Mouse (Mus musculus) Patski (cell line): ENCODE data around the gene Ankrd60. TPM values are rescaled to one million over a fixed set of nuclear protein-coding genes. Genes with fewer than 3 reads are reported as not detected.

Experiments
- ATAC-seq: fragments of 100-300 bp; one replicate; pipeline ENCODE4 v1.8.0; 2021
- CTCF ChIA-PET: fragments of 350-600 bp; sonication (Branson Sonifier 250); formaldehyde crosslinking; loops from one replicate; lab custom pipeline; 2022; ENCODE audit warnings: inconsistent platforms; lab: Charles Lee
- POLR2A ChIA-PET: fragments of 350-600 bp; sonication (Branson Sonifier 250); formaldehyde crosslinking; loops from one replicate; lab custom pipeline; 2022; ENCODE audit warnings: antibody characterized with exemption, inconsistent platforms; lab: Charles Lee
- DNase-seq: peaks from one replicate; pipeline ENCODE4 v3.0.0-alpha.2; 2011; ENCODE audit warnings: low read depth, low spot score
- H3K27me3 ChIP-seq: fragments of 371-371 bp; one replicate; pipeline ENCODE4 v1.5.1; 2021
- CTCF ChIP-seq: fragments of 100-300 bp; IDR thresholded peaks from one replicate; pipeline ENCODE4 v1.5.1; 2021
- in situ Hi-C: fragments of 300-500 bp; cut with MboI; formaldehyde crosslinking; loops from 3 replicates; pipeline ENCODE4 v1.11.1; 2018; ENCODE audit warnings: low pct_unique_long_range_greater_than_20kb, mixed read lengths
- polyA plus RNA-seq: library from polyadenylated mRNA; unstranded; gene quantifications from one replicate; pipeline ENCODE4 v1.2.3, GENCODE M21; 2021

The Ankrd60 gene
- polyA plus RNA-seq, 1 experiment from 2014 or later, result not detected

DNA sequence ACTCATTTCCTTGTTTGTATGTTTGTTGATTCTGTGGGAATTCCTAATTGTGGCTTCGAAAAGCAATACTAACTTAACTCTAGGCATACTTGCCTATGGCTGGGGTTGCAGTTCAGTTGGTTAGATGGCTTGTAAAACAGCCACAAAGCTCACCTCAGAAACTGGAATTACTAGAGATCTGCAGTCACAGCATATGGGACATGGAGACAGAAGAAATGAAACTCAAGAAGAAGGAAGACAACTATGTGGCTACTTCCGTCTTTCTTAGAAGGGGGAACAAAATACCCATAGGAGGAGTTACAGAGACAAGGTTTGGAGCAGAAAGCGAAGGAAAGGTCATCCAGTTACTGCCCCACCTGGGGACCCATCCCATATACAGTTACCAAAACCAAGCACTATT, 49.7 kb downstream of the Ankrd60 start:
- in situ Hi-C loops, result no loop called here
- H3K27me3 ChIP-seq, result peaks cover 9% of the 10 kb centered on the region
- ChIA-PET CTCF (no interaction called here), POLR2A (no interaction called here)
- TF ChIP-seq CTCF, result no peak
- DNase-seq, result no peak
- ATAC-seq, result no peak

DNA sequence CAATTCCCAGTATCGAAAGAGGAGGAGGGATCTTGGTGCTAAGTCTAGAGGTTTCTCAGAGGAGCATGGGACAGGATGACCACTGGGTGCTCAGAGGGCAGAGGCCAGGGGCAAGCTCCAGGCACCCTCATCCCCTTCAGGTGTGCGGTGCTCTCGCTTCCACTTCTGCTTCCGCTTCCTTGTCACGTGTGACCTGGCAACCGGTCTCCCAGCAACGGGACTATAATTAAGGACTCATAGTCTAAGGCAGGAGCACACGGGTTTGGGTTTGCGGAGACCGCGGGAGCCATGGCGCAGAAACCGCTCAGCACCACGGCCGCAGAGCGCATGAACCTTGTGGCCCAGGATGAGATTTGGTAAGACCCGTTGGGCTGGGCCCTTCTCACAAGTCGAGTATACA, 55.8 kb downstream of the Ankrd60 start, which contains the start of gene 1700021F07Rik:
Gene 1700021F07Rik (plus strand): TSS at position 211 of the 400 bp plus-strand sequence.
- ChIA-PET CTCF (no interaction called here), POLR2A (no interaction called here)
- in situ Hi-C loops, result no loop called here
- TF ChIP-seq CTCF, result no peak
- H3K27me3 ChIP-seq, result peaks cover 4% of the 10 kb centered on the region
- ATAC-seq (no peak), DNase-seq (no peak)

Other genes with a start within 250 kb of the Ankrd60 start
- not detected for gene 1700021F07Rik, start 55.8 kb downstream of the Ankrd60 start, polyA plus RNA-seq
- gene Rab22a, start 81.4 kb upstream of the Ankrd60 start, polyA plus RNA-seq, result 38.3 TPM
- gene 1700010B08Rik, start 141.1 kb upstream of the Ankrd60 start, polyA plus RNA-seq, result not detected
- gene Vapb, start 159.1 kb upstream of the Ankrd60 start, polyA plus RNA-seq, result 122 TPM